Mouse (Mus musculus) lung, adult 2 months (tissue): ENCODE data around the gene Fam205a4.
"Not testable (repeated sequence)": the region's sequence is repeated elsewhere in the genome, so short reads cannot be mapped to it uniquely, and the experiment has no call there.

Experiments used
- CTCF ChIP-seq: fragments of 200-500 bp; IDR thresholded peaks from 2 replicates; pipeline ENCODE4 v1.5.1; 2011; ENCODE audit warnings: mild to moderate bottlenecking, low read length, control low read depth; ENCODE audit not compliant: insufficient read depth
- POLR2A ChIP-seq: fragments of 200-500 bp; IDR thresholded peaks from 2 replicates; pipeline ENCODE4 v1.6.1; 2011; ENCODE audit warnings: low read depth, mild to moderate bottlenecking, control low read depth, low read length, borderline replicate concordance; ENCODE audit errors: extremely low read depth

GRCm38 (mm10) chr4:41941272-41941671 lies 24.6 kb upstream of the Fam205a4 start, which contains the start of gene Gm20878:
- TF ChIP-seq POLR2A, CTCF: not testable (repeated sequence)
